Mouse (Mus musculus): Measurements from ENCODE around the gene Dis3l2. TPM values are rescaled to one million over a fixed set of nuclear protein-coding genes. Genes with fewer than 3 reads are reported as not detected.

Dis3l2 gene
- total RNA-seq, 1 experiment from 2014 or later: 9.6 TPM

- no peak for ATAC-seq (replicated peaks; ENCODE audit: insufficient number of reproducible peaks, low FRiP score, low TSS enrichment, poor library complexity, severe bottlenecking)
Observed at GRCm38 (mm10) chr1:86713054-86713453, 9.4 kb downstream of the Dis3l2 start.

GRCm38 (mm10) chr1:86718190-86718589 is 14.6 kb downstream of the Dis3l2 start:
- ATAC-seq (replicated peaks; ENCODE audit: insufficient number of reproducible peaks, low FRiP score, low TSS enrichment, poor library complexity, severe bottlenecking): no peak

- ATAC-seq (replicated peaks; ENCODE audit: insufficient number of reproducible peaks, low FRiP score, low TSS enrichment, poor library complexity, severe bottlenecking): no peak
Observed at GRCm38 (mm10) chr1:86719391-86719790, 15.8 kb downstream of the Dis3l2 start.

- no peak for ATAC-seq (replicated peaks; ENCODE audit: insufficient number of reproducible peaks, low FRiP score, low TSS enrichment, poor library complexity, severe bottlenecking)
Observed at GRCm38 (mm10) chr1:86733160-86733821, 29.7 kb downstream of the Dis3l2 start.

GRCm38 (mm10) chr1:86736414-86736813 is 32.8 kb downstream of the Dis3l2 start:
- ATAC-seq (replicated peaks; ENCODE audit: insufficient number of reproducible peaks, low FRiP score, low TSS enrichment, poor library complexity, severe bottlenecking): no peak

- no peak for ATAC-seq (replicated peaks; ENCODE audit: insufficient number of reproducible peaks, low FRiP score, low TSS enrichment, poor library complexity, severe bottlenecking)
Observed at GRCm38 (mm10) chr1:86742896-86743295, 39.3 kb downstream of the Dis3l2 start.

- no peak for ATAC-seq (replicated peaks; ENCODE audit: insufficient number of reproducible peaks, low FRiP score, low TSS enrichment, poor library complexity, severe bottlenecking)
Observed at GRCm38 (mm10) chr1:86747034-86747433, 43.4 kb downstream of the Dis3l2 start.

GRCm38 (mm10) chr1:86750094-86750493 is 46.5 kb downstream of the Dis3l2 start:
- ATAC-seq (replicated peaks; ENCODE audit: insufficient number of reproducible peaks, low FRiP score, low TSS enrichment, poor library complexity, severe bottlenecking): no peak

GRCm38 (mm10) chr1:86753416-86753815 is 49.8 kb downstream of the Dis3l2 start:
- ATAC-seq (replicated peaks; ENCODE audit: insufficient number of reproducible peaks, low FRiP score, low TSS enrichment, poor library complexity, severe bottlenecking): no peak

- no peak for ATAC-seq (replicated peaks; ENCODE audit: insufficient number of reproducible peaks, low FRiP score, low TSS enrichment, poor library complexity, severe bottlenecking)
Observed at GRCm38 (mm10) chr1:86754335-86754734, 50.7 kb downstream of the Dis3l2 start.

GRCm38 (mm10) chr1:86758091-86758490 is 54.5 kb downstream of the Dis3l2 start:
- ATAC-seq (replicated peaks; ENCODE audit: insufficient number of reproducible peaks, low FRiP score, low TSS enrichment, poor library complexity, severe bottlenecking): no peak

GRCm38 (mm10) chr1:86762161-86762560 is 58.6 kb downstream of the Dis3l2 start:
- no peak for ATAC-seq (replicated peaks; ENCODE audit: insufficient number of reproducible peaks, low FRiP score, low TSS enrichment, poor library complexity, severe bottlenecking)

GRCm38 (mm10) chr1:86801241-86801640 is 97.6 kb downstream of the Dis3l2 start:
- no peak for ATAC-seq (replicated peaks; ENCODE audit: insufficient number of reproducible peaks, low FRiP score, low TSS enrichment, poor library complexity, severe bottlenecking)

- no peak for ATAC-seq (replicated peaks; ENCODE audit: insufficient number of reproducible peaks, low FRiP score, low TSS enrichment, poor library complexity, severe bottlenecking)
Observed at GRCm38 (mm10) chr1:86811756-86812155, 108.1 kb downstream of the Dis3l2 start.

- ATAC-seq (replicated peaks; ENCODE audit: insufficient number of reproducible peaks, low FRiP score, low TSS enrichment, poor library complexity, severe bottlenecking): no peak
Observed at GRCm38 (mm10) chr1:86822266-86822665, 118.7 kb downstream of the Dis3l2 start.

GRCm38 (mm10) chr1:86834351-86834987 is 130.9 kb downstream of the Dis3l2 start:
- ATAC-seq (replicated peaks; ENCODE audit: insufficient number of reproducible peaks, low FRiP score, low TSS enrichment, poor library complexity, severe bottlenecking): no peak

GRCm38 (mm10) chr1:86834988-86835387 is 131.4 kb downstream of the Dis3l2 start:
- ATAC-seq (replicated peaks; ENCODE audit: insufficient number of reproducible peaks, low FRiP score, low TSS enrichment, poor library complexity, severe bottlenecking): no peak

- ATAC-seq (replicated peaks; ENCODE audit: insufficient number of reproducible peaks, low FRiP score, low TSS enrichment, poor library complexity, severe bottlenecking): no peak
Observed at GRCm38 (mm10) chr1:86850754-86851153, 147.1 kb downstream of the Dis3l2 start.

- no peak for ATAC-seq (replicated peaks; ENCODE audit: insufficient number of reproducible peaks, low FRiP score, low TSS enrichment, poor library complexity, severe bottlenecking)
Observed at GRCm38 (mm10) chr1:86858876-86859275, 155.3 kb downstream of the Dis3l2 start.

- ATAC-seq (replicated peaks; ENCODE audit: insufficient number of reproducible peaks, low FRiP score, low TSS enrichment, poor library complexity, severe bottlenecking): no peak
Observed at GRCm38 (mm10) chr1:86859371-86859770, 155.8 kb downstream of the Dis3l2 start.

All from monocyte, adult 5-6 weeks (primary cell).